Mouse (Mus musculus) lung, embryonic 15.5 days (tissue): ENCODE measurements at regions not wholly inside any gene's neighbourhood (a gene's known extent, or its start where the extent isn't known, plus 50 kb on each side); places are given as distances from the start of the nearest gene placed in this dataset.

Source experiments
- ATAC-seq: fragments of 200-750 bp; cut with Nextera tagmentation; 2 replicates; pipeline ENCODE4 v1.8.0; 2017; ENCODE audit warnings: moderate number of reproducible peaks, borderline replicate concordance; ENCODE audit not compliant: low FRiP score, low TSS enrichment; ENCODE audit errors: extremely low read depth
- H3K27ac ChIP-seq: fragments of 300-500 bp; sonication (generic); 2 replicates; pipeline ENCODE4 v1.5.1; 2015; ENCODE audit warnings: moderate library complexity, mild to moderate bottlenecking, inconsistent platforms
- H3K27me3 ChIP-seq: fragments of 300-500 bp; sonication (generic); 2 replicates; pipeline ENCODE4 v1.6.1; 2015; ENCODE audit warnings: inconsistent platforms
- H3K36me3 ChIP-seq: fragments of 300-500 bp; sonication (generic); 2 replicates; pipeline ENCODE4 v1.6.1; 2015; ENCODE audit warnings: inconsistent platforms
- H3K4me1 ChIP-seq: fragments of 300-500 bp; sonication (generic); 2 replicates; pipeline ENCODE4 v1.6.1; 2015; ENCODE audit warnings: inconsistent platforms
- H3K4me2 ChIP-seq: fragments of 300-500 bp; sonication (generic); 2 replicates; pipeline ENCODE4 v1.6.1; 2015; ENCODE audit warnings: inconsistent platforms, mild to moderate bottlenecking, moderate library complexity
- H3K4me3 ChIP-seq: fragments of 300-500 bp; sonication (generic); 2 replicates; pipeline ENCODE4 v1.5.1; 2015; ENCODE audit warnings: mild to moderate bottlenecking, inconsistent platforms
- H3K9ac ChIP-seq: fragments of 300-500 bp; sonication (generic); 2 replicates; pipeline ENCODE4 v1.6.1; 2015; ENCODE audit warnings: inconsistent platforms
- H3K9me3 ChIP-seq: fragments of 300-500 bp; sonication (generic); 2 replicates; pipeline ENCODE4 v1.6.1; 2016; ENCODE audit warnings: inconsistent platforms
- WGBS: fragments of 180-500 bp; shearing (Covaris S2); methylation state at CpG from one replicate; pipeline ENCODE4 v1.1.7; 2015; 5-methylcytosine and 5-hydroxymethylcytosine counted together

GRCm38 (mm10) chr17:48838297-48838979 lies 93.7 kb upstream of the Lrfn2 start:
- no peak overlapping the region for H3K4me2 ChIP-seq
- no peak overlapping the region for H3K27ac ChIP-seq
- no peak overlapping the region for H3K4me3 ChIP-seq
- H3K36me3 ChIP-seq: no peaks in the 10 kb centered on the region
- no peaks in the 10 kb centered on the region for H3K4me1 ChIP-seq
- H3K9me3 ChIP-seq: no peaks in the 10 kb centered on the region
- no peak overlapping the region for H3K9ac ChIP-seq
- no peaks in the 10 kb centered on the region for H3K27me3 ChIP-seq
- WGBS: 68% methylated on average over 20 of the region's 20 CpGs
- ATAC-seq: no peak

GRCm38 (mm10) chr17:48847890-48848289 lies 84.3 kb upstream of the Lrfn2 start:
- Histone ChIP-seq H3K9me3 (no peaks in the 10 kb centered on the region), H3K27me3 (no peaks in the 10 kb centered on the region), H3K9ac (no peak overlapping the region), H3K36me3 (no peaks in the 10 kb centered on the region), H3K4me3 (no peak overlapping the region), H3K27ac (no peak overlapping the region), H3K4me2 (no peak overlapping the region), H3K4me1 (no peaks in the 10 kb centered on the region)
- whole genome bisulfite sequencing: 24% methylated on average over 7 of the region's 7 CpGs
- ATAC-seq: no peak

- Histone ChIP-seq H3K4me1 (no peaks in the 10 kb centered on the region), H3K4me3 (no peak overlapping the region), H3K36me3 (no peaks in the 10 kb centered on the region), H3K27ac (no peak overlapping the region), H3K4me2 (no peak overlapping the region), H3K9ac (no peak overlapping the region), H3K27me3 (no peaks in the 10 kb centered on the region), H3K9me3 (no peaks in the 10 kb centered on the region)
- ATAC-seq: no peak
Observed at GRCm38 (mm10) chr17:48850910-48851309, 81.3 kb upstream of the Lrfn2 start.

GRCm38 (mm10) chr17:48858891-48859290 lies 73.3 kb upstream of the Lrfn2 start:
- H3K4me2 ChIP-seq: no peak overlapping the region
- H3K27ac ChIP-seq: no peak overlapping the region
- H3K9me3 ChIP-seq: no peaks in the 10 kb centered on the region
- H3K4me1 ChIP-seq: no peaks in the 10 kb centered on the region
- H3K27me3 ChIP-seq: no peaks in the 10 kb centered on the region
- no peaks in the 10 kb centered on the region for H3K36me3 ChIP-seq
- ATAC-seq: no peak
- H3K4me3 ChIP-seq: no peak overlapping the region
- 45% methylated on average over 6 of the region's 6 CpGs for WGBS
- H3K9ac ChIP-seq: no peak overlapping the region

- Histone ChIP-seq H3K27ac (no peak overlapping the region), H3K4me3 (no peak overlapping the region), H3K27me3 (no peaks in the 10 kb centered on the region), H3K4me1 (no peaks in the 10 kb centered on the region), H3K36me3 (no peaks in the 10 kb centered on the region), H3K4me2 (no peak overlapping the region), H3K9ac (no peak overlapping the region), H3K9me3 (no peaks in the 10 kb centered on the region)
- ATAC-seq: no peak
- WGBS: 26% methylated on average over 6 of the region's 6 CpGs
Observed at GRCm38 (mm10) chr17:48870443-48870842, 61.7 kb upstream of the Lrfn2 start.

GRCm38 (mm10) chr17:48877505-48877904 lies 54.7 kb upstream of the Lrfn2 start:
- no peak for ATAC-seq
- Histone ChIP-seq H3K4me3 (no peak overlapping the region), H3K27ac (no peak overlapping the region), H3K4me2 (no peak overlapping the region), H3K9ac (no peak overlapping the region), H3K9me3 (no peaks in the 10 kb centered on the region), H3K27me3 (no peaks in the 10 kb centered on the region), H3K36me3 (no peaks in the 10 kb centered on the region), H3K4me1 (no peaks in the 10 kb centered on the region)
- WGBS: 66% methylated on average over 8 of the region's 8 CpGs

- H3K4me1 ChIP-seq: no peaks in the 10 kb centered on the region
- WGBS: 85% methylated on average over 3 of the region's 3 CpGs
- no peak overlapping the region for H3K4me3 ChIP-seq
- no peak overlapping the region for H3K4me2 ChIP-seq
- no peaks in the 10 kb centered on the region for H3K36me3 ChIP-seq
- H3K9ac ChIP-seq: no peak overlapping the region
- ATAC-seq: no peak
- 0 out of 2 replicates have a peak, but pooled peaks cover 2% of the 10 kb centered on the region for H3K9me3 ChIP-seq
- H3K27me3 ChIP-seq: no peaks in the 10 kb centered on the region
- H3K27ac ChIP-seq: no peak overlapping the region
Observed at GRCm38 (mm10) chr17:48880590-48880989, 51.6 kb upstream of the Lrfn2 start.

GRCm38 (mm10) chr17:48881946-48882345 lies 50.2 kb upstream of the Lrfn2 start:
- Histone ChIP-seq H3K4me1 (no peaks in the 10 kb centered on the region), H3K4me3 (no peak overlapping the region), H3K4me2 (no peak overlapping the region), H3K27ac (no peak overlapping the region), H3K9me3 (0 out of 2 replicates have a peak, but pooled peaks cover 2% of the 10 kb centered on the region), H3K9ac (no peak overlapping the region), H3K27me3 (no peaks in the 10 kb centered on the region), H3K36me3 (no peaks in the 10 kb centered on the region)
- WGBS: 62% methylated on average over 5 of the region's 5 CpGs
- no peak for ATAC-seq
